In the genomic region with DNA sequence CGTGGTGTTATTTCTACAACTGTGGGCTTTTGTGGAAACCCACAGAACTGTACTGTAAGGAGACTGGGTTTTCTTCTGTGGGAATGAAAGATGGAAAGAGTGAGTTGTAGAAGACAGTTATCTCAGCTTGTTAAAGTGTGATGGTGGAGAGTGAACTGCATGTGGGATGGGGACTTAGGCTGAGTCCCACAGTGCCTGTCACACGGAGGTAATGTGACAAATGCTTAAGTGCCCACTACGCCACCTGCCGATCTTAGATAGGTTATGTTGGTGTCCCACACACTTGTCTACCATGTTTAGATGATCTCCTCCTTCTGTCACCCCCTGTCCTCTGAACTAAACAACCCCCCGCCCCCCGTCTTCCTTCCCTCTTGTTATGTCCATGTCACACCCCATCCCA, we compare ENCODE assay signal across 14 mouse cellular contexts.
"Had no signal": no experiment of that assay in that cellular context is flagged by ENCODE, and none has a peak within 500 bp of the region (broad histone marks: within the 10 kb centered on the region; RNA-seq: fewer than 3 reads in every experiment).

No protein-coding gene starts in this region.

- H3K4me2 ChIP-seq: limb, embryonic 15.5 days; lung, embryonic 15.5 days; midbrain, embryonic 11.5 days; midbrain, embryonic 15.5 days; neural tube, embryonic 13.5 days had no signal

- H3K9me3 ChIP-seq: limb, embryonic 15.5 days; lung, embryonic 15.5 days; midbrain, embryonic 15.5 days; neural tube, embryonic 13.5 days had no signal

- DNase-seq: kidney, adult 8-10 months; kidney, postnatal 25 days; layer of hippocampus, postnatal 36 days; lung, postnatal 14 days; retina, postnatal 1 day; right cerebral cortex, postnatal 4 days; spleen, adult 18-20 months; thymus, adult 18-20 months; thymus, postnatal 25 days had no signal

- ATAC-seq: midbrain, embryonic 15.5 days had no signal

- H3K36me3 ChIP-seq: limb, embryonic 15.5 days; lung, embryonic 15.5 days; midbrain, embryonic 15.5 days had no signal

- H3K4me3 ChIP-seq: limb, embryonic 15.5 days; lung, embryonic 15.5 days; midbrain, embryonic 15.5 days; neural tube, embryonic 13.5 days had no signal

- H3K9ac ChIP-seq: limb, embryonic 15.5 days; lung, embryonic 15.5 days; midbrain, embryonic 15.5 days; neural tube, embryonic 13.5 days had no signal

- H3K27ac ChIP-seq: limb, embryonic 15.5 days; lung, embryonic 15.5 days; midbrain, embryonic 15.5 days had no signal

- H3K27me3 ChIP-seq: limb, embryonic 15.5 days; lung, embryonic 15.5 days; midbrain, embryonic 15.5 days; neural tube, embryonic 13.5 days had no signal
